Mouse (Mus musculus) gastrocnemius, adult 2 months (tissue): ENCODE measurements around the gene Kcnn3. TPM values are rescaled to one million over a fixed set of nuclear protein-coding genes. Genes with fewer than 3 reads are reported as not detected.

Experiments used
- DNase-seq: peaks from one replicate; pipeline ENCODE4 v3.0.0; 2022
- H3K27ac ChIP-seq: fragments of 200-600 bp; 2 replicates; pipeline ENCODE4 v1.8.1; 2022; ENCODE audit warnings: mild to moderate bottlenecking
- H3K4me3 ChIP-seq: fragments of 200-600 bp; 2 replicates; pipeline ENCODE4 v1.8.1; 2022; ENCODE audit warnings: mild to moderate bottlenecking, moderate library complexity
- CTCF ChIP-seq: fragments of 200-600 bp; IDR thresholded peaks from 2 replicates; pipeline ENCODE4 v1.8.1; 2022; ENCODE audit warnings: antibody characterized with exemption, mild to moderate bottlenecking, moderate library complexity
- intact Hi-C: fragments of 180-260 bp; cut with DNase I; formaldehyde crosslinking; loops from one replicate; pipeline ENCODE4 v1.15.1; 2025
- total RNA-seq, 2 experiments: library from RNA; stranded (reverse); gene quantifications; 2 replicates each; pipeline ENCODE4 v1.2.3; 2021

The Kcnn3 gene
- total RNA-seq, 2 experiments from 2014 or later = 1.4 to 4.1 TPM

DNA sequence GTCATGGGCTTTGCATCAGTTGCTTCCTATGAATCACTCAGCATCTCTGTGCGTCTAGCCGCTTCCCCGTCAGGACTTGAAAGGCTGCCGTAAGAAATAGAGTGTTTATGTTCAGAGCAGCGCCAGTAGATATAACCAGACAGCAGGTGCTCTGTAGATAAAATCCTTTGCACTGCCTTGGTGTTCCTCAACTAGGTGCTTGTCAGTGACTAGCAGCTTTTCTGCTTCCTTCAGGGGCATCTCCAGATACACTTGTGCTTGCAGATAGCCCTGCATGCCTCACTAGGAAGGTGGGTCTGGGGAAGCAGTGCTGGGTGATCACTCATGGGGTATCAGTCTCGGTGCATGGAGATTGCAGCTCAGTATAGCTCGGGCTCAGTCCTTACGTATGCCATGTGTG, 123.4 kb downstream of the Kcnn3 start:
- intact Hi-C loops = no loop called here

DNA sequence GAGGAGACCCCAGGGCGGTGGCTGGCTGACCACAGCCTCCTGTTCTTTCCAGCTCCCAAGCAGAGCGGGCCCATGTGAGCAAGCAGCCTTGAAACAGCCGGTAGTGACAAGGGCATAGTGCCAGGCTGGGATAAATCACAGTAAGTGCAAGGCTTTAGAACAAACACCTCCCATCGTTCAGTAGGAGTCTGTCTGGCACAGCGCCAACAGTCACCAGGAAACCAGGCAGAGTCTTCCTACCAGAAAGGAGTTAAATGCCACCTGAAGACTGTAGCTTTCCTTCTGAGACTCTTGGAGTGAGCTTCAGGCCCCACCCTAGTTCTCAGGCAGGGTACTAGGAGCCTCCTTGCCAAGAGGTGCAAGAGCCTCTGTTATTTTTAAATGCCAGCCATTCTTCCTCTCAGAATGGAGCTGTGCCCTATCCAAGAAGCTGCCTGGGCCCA, 126.9 kb downstream of the Kcnn3 start:
- intact Hi-C loops = no loop called here
- Histone ChIP-seq H3K27ac (no peak overlapping the region), H3K4me3 (no peak overlapping the region)
- peak; percentile 26 for DNase-seq
- TF ChIP-seq CTCF = no peak

More for the DNA sequence above, 123.4 kb downstream of the Kcnn3 start:
- no peak for TF ChIP-seq CTCF
- H3K27ac ChIP-seq = no peak overlapping the region
- no peak overlapping the region for H3K4me3 ChIP-seq
- DNase-seq = no peak

DNA sequence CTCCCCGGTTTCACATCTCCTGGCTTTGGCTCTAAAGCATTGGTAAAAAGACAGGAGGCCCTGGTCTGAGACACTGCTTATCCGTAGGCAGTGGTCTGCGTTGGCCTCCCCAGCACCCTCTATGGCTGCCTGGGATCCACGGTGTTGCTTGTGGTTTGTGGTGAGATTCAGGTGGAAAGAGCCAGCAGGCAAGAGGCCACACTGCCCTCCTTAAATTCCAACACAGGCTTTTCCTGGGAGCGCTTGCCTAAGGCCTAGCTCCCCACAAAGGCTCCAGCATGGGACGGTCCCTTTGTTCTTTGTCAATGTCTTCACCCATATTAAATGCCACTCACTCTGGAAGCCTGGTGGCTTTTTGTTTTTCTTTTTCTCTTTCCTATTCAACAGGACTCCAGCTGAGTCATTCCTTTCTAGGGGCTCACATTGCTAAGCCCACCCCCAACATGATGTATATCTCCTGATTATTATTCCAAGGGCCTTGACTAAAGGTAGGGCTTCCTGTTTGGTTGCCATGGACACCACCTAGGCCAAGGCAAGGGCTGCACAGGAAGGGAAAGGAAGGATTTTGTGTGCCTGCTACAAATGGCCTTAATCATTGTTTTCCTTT, 127.4 kb downstream of the Kcnn3 start:
- intact Hi-C loops = no loop called here
- H3K27ac ChIP-seq = no peak overlapping the region
- no peak for DNase-seq
- no peak overlapping the region for H3K4me3 ChIP-seq
- TF ChIP-seq CTCF = no peak

DNA sequence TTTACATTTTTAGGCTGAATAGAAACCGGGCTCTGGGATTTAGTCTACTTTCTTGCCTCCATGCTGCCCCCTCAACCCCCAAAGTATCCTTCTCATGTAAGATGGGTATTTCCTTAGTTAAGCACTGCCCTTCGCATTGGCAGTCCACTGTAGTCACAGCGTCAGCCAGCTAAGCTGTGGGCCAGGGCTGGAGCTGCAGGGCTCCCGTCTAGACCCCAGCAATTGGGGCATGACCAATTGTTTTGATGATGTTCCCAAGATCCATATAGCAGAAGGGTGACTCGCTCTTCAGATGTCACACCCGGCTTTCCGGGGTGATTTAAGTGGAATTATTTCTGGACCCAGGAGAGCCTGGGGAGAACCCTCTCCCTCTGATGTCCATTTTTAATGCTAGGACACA, 129.9 kb downstream of the Kcnn3 start:
- Histone ChIP-seq H3K27ac (no peak overlapping the region), H3K4me3 (no peak overlapping the region)
- no peak for DNase-seq
- TF ChIP-seq CTCF = no peak
- intact Hi-C loops = no loop called here

DNA sequence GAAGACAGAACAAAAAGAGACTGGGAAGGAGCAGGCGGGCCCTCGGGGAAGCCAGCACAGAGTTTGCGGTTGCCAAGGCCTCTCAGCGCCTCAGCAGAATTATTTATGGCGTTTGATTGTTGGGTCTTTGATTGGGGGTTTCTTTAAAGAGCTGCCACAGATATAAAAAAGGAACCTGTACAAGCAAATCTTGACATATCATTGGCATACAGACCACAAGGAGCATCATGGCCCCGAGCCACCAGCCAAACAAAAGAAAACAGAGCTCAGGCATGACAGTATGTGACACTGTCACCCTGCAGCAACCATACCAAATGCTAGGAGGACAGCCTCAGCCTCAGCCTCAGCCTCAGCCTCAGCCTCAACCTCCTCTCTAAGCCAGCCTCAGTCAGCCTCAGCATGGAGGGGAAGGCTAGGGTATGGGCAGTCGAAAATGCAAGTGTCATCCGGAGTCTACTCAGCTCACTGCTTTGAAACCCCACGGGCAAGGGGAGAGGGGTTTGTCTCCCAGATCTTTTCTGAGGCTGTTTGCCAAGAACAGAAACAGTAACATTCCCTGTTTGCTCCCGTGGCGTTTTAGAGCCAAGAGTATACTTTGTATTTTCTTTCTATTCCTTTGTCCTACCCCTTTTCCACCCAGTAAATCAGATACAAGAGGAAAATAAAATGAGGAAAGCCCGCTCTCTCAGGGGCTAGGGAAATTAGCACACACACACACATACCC, 133.4 kb downstream of the Kcnn3 start:
- Histone ChIP-seq H3K4me3 (no peak overlapping the region), H3K27ac (no peak overlapping the region)
- no peak for TF ChIP-seq CTCF
- no peak for DNase-seq
- intact Hi-C loops = no loop called here

DNA sequence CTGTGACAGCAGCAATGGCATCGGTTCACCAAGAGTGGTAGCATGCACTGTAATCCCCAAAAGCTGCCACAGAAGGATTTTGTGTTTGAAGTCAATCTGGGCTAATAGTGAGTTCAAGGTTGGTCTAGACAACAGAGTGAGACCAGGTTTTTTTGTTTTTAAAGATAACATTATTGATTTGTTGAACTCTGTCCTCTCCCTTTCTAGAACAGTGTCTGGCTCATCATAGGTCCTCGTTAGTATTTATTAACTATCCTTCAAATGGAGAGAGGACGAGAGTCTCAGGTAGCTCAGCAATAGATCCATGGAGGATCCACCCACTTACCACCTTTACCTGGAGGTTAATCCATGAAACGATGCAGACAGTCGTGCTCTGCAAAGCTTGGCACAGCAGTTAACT, 137.1 kb downstream of the Kcnn3 start:
- no peak overlapping the region for H3K27ac ChIP-seq

DNA sequence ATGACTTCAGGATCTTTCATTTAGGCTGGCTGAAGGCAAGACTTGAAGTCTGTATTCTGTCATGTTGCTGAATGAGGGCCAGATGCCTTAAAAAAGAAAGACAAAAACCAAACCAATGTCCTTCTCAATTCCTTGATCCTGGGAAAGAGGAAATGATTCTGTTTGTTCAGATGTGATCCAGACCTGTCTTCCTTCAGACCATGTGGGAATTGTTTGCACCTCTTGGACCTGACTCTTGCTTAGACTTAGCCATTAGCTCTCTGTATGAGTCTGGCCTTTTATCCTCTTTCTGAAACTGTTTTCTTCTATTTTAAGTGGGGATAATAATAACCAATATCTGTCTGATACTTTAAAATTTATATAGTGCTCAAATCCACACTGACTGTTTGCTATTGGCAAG, 138.5 kb downstream of the Kcnn3 start:
- no peak for TF ChIP-seq CTCF
- intact Hi-C loops = no loop called here
- H3K4me3 ChIP-seq = no peak overlapping the region

More for the DNA sequence above, 137.1 kb downstream of the Kcnn3 start:
- TF ChIP-seq CTCF = no peak
- intact Hi-C loops = no loop called here
- DNase-seq = no peak
- no peak overlapping the region for H3K4me3 ChIP-seq

DNA sequence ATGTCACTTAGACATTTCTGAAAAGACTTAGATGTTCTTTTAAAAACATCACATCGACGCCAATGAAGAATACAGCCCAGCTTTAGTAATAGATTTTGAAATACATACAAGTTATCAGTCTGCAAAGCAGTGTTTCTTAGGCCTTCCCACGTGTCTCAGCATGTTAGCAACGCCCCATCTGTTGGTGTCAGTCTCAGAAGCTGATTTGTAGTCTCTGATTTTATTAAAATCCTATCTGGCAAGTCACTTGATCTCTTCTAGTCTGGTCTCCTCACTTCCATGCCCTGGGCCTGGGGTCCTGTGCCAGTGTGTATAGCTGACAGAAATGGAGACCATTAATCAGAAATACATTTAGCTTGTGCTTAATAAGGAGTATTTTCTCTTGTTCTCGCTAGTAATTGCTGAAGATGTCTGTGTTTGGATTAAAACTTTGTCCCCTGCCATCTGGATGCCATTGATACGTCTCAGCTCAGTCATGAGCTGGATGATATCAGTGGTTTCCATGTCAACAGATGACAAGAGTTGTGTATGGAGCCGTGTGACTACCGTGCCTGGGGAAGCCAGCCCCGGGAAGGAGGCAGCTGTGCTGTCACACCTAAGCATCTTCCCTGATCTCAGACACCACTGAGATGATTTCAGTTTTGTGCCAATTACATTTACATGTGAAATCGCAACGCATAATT, 140.1 kb downstream of the Kcnn3 start:
- TF ChIP-seq CTCF = no peak
- no peak for DNase-seq
- H3K4me3 ChIP-seq = no peak overlapping the region
- no peak overlapping the region for H3K27ac ChIP-seq
- intact Hi-C loops = no loop called here

More for the DNA sequence above, 138.5 kb downstream of the Kcnn3 start:
- H3K27ac ChIP-seq = no peak overlapping the region
- DNase-seq = no peak

DNA sequence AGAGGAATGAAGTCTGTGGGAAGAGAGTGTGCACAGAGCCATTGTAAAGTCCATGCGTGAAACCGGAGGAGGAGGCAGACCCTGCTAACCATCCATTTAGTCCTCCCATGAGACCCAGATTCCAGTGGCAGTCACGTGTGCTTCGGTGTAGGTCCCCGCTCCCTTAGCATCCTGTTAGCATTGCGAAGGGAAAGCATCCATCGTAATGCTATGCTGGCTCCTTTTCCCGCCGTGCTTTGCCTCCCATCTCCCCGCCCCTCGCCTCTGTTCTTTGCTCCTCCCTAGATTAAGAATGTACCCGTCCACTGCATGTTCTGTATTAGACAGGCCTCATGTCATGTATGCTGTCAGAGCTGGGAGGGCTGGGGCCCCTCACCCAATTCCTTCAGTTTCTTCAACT, 144.8 kb downstream of the Kcnn3 start:
- no peak overlapping the region for H3K4me3 ChIP-seq
- no peak for TF ChIP-seq CTCF
- intact Hi-C loops = no loop called here

DNA sequence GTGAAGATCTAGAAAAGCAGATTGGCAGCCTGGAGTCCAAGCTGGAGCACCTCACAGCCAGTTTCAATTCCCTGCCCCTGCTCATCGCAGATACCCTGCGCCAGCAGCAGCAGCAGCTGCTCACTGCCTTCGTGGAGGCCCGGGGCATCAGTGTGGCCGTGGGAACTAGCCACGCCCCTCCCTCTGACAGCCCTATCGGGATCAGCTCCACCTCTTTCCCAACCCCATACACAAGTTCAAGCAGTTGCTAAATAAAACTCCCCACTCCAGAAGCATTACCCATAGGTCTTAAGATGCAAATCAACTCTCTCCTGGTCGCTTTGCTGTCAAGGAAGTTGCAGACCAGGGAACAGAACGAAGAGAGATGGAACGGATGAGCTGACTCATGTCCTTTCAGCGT, 147.2 kb downstream of the Kcnn3 start:
- intact Hi-C loops = no loop called here
- no peak overlapping the region for H3K27ac ChIP-seq
- TF ChIP-seq CTCF = no peak
- H3K4me3 ChIP-seq = no peak overlapping the region
- no peak for DNase-seq

More for the DNA sequence above, 144.8 kb downstream of the Kcnn3 start:
- H3K27ac ChIP-seq = no peak overlapping the region
- no peak for DNase-seq

DNA sequence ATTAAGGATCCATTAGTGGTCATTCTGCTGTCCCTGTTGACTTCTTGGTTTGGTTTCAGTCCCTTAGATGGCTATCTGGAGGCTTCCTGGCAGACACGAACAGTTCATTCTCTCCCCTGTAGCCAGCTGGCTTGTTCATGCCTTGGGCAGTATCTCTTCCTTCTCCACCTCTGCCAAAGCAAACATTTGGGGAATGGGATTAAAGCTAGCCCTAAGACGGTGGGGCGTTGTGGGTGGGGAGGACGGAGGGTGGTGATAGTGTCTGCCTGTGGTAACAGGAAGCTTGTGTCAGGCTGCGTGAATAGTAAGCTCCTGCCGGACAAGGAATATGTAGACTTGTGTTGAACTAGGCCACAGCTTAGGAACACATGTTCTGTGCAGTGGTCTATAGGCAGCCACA, 151.4 kb downstream of the Kcnn3 start:
- TF ChIP-seq CTCF = no peak
- H3K4me3 ChIP-seq = no peak overlapping the region
- intact Hi-C loops = no loop called here
- DNase-seq = no peak
- H3K27ac ChIP-seq = no peak overlapping the region

DNA sequence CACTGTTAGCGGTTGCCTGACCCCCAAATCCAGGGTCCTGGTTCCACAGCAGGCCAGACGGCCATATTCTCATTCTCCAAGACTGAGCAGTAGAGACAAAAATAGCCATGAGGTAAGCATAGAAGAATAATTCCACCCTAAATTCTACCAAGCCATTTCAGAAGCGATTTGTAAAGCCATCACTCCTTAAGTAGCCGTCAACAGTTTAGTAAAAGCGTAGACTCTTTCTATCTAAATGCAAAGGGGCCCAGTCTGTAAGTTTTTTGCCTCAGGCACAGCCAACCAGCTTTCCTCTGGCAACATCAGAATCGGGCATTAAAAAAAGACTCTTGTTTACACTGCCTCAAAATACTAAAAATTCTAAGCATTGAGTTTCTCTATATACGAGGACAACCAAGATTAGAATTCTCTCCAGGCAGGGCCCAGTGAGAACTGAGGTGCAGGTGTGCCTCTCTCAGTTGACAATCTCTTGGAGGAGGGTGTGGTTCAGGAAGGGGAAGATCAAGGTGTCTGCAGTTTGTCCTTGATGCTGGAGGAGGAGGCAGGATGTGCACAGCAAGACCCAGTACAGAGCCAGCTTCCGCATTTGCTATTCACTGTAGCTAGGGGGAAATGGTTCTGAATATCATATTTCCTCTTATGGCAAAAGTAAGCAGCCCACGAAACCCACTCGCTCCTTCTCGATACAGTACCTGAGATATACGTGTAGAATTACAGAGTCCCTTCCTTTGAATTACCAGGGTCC, 152.8 kb downstream of the Kcnn3 start:
- Histone ChIP-seq H3K4me3 (no peak overlapping the region), H3K27ac (no peak overlapping the region)
- TF ChIP-seq CTCF = no peak
- intact Hi-C loops = no loop called here
- no peak for DNase-seq

DNA sequence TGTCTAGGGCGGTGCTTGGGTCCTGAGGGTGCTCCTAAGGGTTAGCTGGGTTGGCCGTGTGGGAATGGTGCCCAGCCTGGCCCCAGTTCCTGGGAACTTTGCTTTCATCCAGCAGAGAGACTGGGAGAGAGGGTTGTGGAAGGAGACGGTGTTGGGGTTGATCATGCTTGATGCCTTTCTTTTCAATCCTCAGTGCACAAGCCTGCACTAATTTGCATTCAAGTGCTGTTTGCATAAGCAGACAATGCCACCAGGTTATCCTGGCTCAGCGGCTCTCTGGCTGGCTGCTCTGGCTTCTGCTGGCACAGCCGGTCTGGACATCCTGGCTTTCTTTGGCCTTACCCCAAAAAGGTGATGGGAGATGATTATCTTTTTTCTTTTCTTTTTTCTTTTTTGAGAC, 157.7 kb downstream of the Kcnn3 start:
- no peak for TF ChIP-seq CTCF
- Histone ChIP-seq H3K4me3 (no peak overlapping the region), H3K27ac (no peak overlapping the region)
- no peak for DNase-seq
- intact Hi-C loops = no loop called here
